Mouse (Mus musculus) bone marrow, adult 2 months (tissue): ENCODE measurements around the gene Zfp346.

Experiments used
- CTCF ChIP-seq: fragments of 200-500 bp; IDR thresholded peaks from 2 replicates; pipeline ENCODE4 v1.5.1; 2011; ENCODE audit warnings: low read length, control low read depth; ENCODE audit not compliant: control insufficient read depth, insufficient read depth
- POLR2A ChIP-seq: fragments of 200-500 bp; IDR thresholded peaks from 2 replicates; pipeline ENCODE4 v1.6.1; 2011; ENCODE audit warnings: low read depth, mild to moderate bottlenecking, control low read depth, low read length, borderline replicate concordance; ENCODE audit not compliant: control insufficient read depth

GRCm38 (mm10) chr13:55102366-55102765 is 2.7 kb upstream of the Zfp346 start:
- TF ChIP-seq CTCF (no peak), POLR2A (no peak)
